Mouse (Mus musculus) cerebellum, adult 2 months (tissue): Measurements from ENCODE around the gene Rcc1. TPM values are rescaled to one million over a fixed set of nuclear protein-coding genes. Genes with fewer than 3 reads are reported as not detected.

Experiments used
- DNase-seq, 2 experiments: peaks; one replicate each; pipeline ENCODE4 v3.0.0; 2021
- H3K27ac ChIP-seq: fragments of 200-500 bp; 2 replicates; pipeline ENCODE4 v1.5.1; 2012; ENCODE audit warnings: low read length, control low read depth, inconsistent platforms; ENCODE audit not compliant: insufficient read depth
- H3K27me3 ChIP-seq: fragments of 200-500 bp; 2 replicates; pipeline ENCODE4 v1.6.1; 2012; ENCODE audit warnings: inconsistent platforms, mild to moderate bottlenecking, low read length, moderate library complexity; ENCODE audit not compliant: control insufficient read depth, insufficient read depth
- H3K4me1 ChIP-seq: fragments of 200-500 bp; 2 replicates; pipeline ENCODE4 v1.6.1; 2011; ENCODE audit warnings: low read length; ENCODE audit not compliant: control insufficient read depth, insufficient read depth
- H3K4me3 ChIP-seq: fragments of 200-500 bp; replicated peaks from 2 replicates; pipeline ENCODE3; 2011; ENCODE audit warnings: mild to moderate bottlenecking, low read depth, low read length, control low read depth; ENCODE audit not compliant: insufficient read depth
- CTCF ChIP-seq: fragments of 200-500 bp; IDR thresholded peaks from 2 replicates; pipeline ENCODE4 v1.5.1; 2011; ENCODE audit warnings: low read depth, mild to moderate bottlenecking, control low read depth, low read length, moderate library complexity, borderline replicate concordance; ENCODE audit not compliant: insufficient read depth
- POLR2A ChIP-seq: fragments of 200-500 bp; IDR thresholded peaks from 2 replicates; pipeline ENCODE4 v1.6.1; 2011; ENCODE audit warnings: low read length, control low read depth, borderline replicate concordance; ENCODE audit not compliant: insufficient read depth
- WGBS: fragments of 180-500 bp; shearing (Covaris S2); methylation state at CpG from one replicate; pipeline ENCODE4 v1.1.7; 2018; 5-methylcytosine and 5-hydroxymethylcytosine counted together
- polyA plus RNA-seq: library from polyadenylated mRNA; depleted of rRNA; stranded (reverse); fragments of >200 nt; gene quantifications from 2 replicates; pipeline ENCODE4 v1.2.3, GENCODE M21; 2012; rRNA removed

Rcc1 gene
- 8.4 and 9.6 TPM in 2 replicates for polyA plus RNA-seq

DNA sequence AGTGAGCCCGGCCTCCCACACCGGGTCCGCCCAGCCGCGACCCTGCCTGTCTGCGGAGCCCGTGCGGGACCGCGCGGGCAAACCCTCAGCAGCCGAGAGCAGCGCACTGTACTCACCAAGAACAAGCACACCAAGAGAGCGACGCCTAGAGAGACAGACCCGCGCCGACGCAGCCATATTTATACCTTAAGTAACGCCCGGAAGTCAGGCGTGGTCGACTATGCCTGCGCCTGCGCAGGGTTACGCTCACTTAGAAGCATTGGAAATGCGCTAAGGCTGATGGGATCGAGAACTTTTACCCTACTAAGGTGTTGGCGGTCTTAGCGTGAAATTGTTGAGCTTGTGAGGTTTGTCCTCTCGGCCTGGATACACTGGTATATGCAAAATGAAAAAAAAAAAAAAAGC lies at the start of gene Rcc1:
Gene Rcc1, minus strand, starts transcription at position 125 of the 405 bp plus-strand sequence.
- H3K4me3 ChIP-seq = peak within 1 kb of the TSS; percentile 68
- peak; percentile 95 for TF ChIP-seq POLR2A
- no peak for TF ChIP-seq CTCF
- under 1% methylated on average over 31 of the region's 31 CpGs for WGBS
- peak; percentile 87 to 89 for DNase-seq
- H3K27ac ChIP-seq = peak within 1 kb of the TSS; percentile 60
- H3K4me1 ChIP-seq = no peaks in the 10 kb centered on the region
- no peaks in the 10 kb centered on the region for H3K27me3 ChIP-seq

DNA sequence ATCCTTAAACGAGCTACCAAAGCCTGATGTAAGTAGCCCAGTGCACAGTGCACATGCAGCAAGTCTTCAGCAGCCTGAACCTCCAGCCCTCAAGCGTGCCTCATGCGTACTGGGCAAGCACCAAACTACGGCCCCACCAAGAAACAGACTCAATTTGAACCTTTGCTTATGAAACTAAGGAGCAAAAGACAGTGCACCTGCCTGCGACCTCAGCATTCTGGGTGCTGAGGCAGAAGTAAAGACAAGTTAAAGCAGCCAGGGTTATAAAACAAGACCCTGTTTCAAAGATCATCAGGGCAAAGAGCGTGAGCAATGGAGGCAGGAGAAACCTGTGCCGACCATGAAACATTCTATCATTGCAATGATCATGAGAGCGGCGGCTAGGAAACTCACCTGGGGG lies 47.6 kb upstream of the Rcc1 start:
- H3K27me3 ChIP-seq = no peaks in the 10 kb centered on the region

DNA sequence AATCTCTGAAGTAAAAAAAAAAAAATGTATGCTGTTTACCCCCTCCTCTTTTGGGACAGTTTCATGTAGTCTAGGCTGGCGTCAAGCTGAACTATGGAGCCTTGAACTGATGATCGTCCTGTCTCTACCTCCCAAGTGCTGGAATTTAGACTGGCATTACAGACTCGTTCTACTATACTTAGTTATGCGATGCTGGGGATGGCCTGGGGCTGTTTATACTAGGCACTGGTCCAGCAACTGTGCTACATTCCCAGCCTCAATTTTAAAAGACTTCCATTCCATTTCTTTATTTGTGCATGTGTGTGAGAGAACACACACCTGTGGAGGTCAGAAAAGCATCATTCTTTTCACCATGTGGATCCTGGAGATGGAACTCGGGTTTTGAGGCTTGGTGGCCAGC lies 45.5 kb upstream of the Rcc1 start:
- H3K4me1 ChIP-seq = no peaks in the 10 kb centered on the region
- 67% methylated on average over 5 of the region's 5 CpGs for WGBS
- no peak overlapping the region for H3K4me3 ChIP-seq
- no peak for DNase-seq
- TF ChIP-seq CTCF (no peak), POLR2A (no peak)
- no peaks in the 10 kb centered on the region for H3K27me3 ChIP-seq
- H3K27ac ChIP-seq = no peak overlapping the region

More for the DNA sequence above, 47.6 kb upstream of the Rcc1 start:
- no peak overlapping the region for H3K4me3 ChIP-seq
- no peak overlapping the region for H3K27ac ChIP-seq
- WGBS = 96% methylated on average over 9 of the region's 9 CpGs
- DNase-seq = no peak
- no peaks in the 10 kb centered on the region for H3K4me1 ChIP-seq
- TF ChIP-seq POLR2A (no peak), CTCF (no peak)

DNA sequence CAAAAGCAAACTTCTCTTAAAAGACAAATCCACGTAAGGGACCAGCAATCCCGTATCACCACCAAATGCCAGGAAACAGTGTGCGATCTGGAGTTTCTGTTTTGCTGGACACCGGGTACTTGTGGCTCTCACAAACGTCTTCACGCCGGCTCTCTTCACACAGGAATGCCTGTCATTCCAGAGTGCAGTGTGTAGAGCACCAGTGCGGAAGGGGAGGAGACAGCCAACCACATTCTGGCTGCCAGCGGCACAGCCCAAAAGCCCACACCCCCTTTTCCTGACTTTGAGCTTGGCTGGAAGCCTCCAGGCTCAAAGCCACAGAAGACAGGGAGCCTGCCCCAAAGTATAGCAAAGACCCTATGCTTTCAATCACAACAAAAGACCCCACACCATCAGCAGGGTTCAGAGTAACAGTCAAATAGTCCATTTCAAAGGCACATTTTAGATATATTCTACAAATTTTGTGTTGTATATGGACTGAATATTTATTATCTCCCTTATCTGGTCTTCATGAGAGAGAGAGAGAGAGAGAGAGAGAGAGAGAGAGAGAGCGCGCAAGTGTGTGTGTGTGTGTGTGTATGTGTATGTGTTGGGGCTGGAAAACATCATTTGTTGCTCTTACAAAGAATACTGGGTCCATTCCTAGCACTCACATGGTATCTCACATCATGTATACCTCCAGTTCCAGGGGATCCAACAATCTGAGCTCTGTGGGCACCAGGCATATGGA lies 44.8 kb upstream of the Rcc1 start:
- no peaks in the 10 kb centered on the region for H3K4me1 ChIP-seq
- 32% methylated on average over 11 of the region's 11 CpGs for WGBS
- no peak overlapping the region for H3K4me3 ChIP-seq
- no peak overlapping the region for H3K27ac ChIP-seq
- H3K27me3 ChIP-seq = no peaks in the 10 kb centered on the region
- DNase-seq = peak in 1 of 2 experiments; percentile 5
- TF ChIP-seq POLR2A = no peak
- TF ChIP-seq CTCF = no peak

DNA sequence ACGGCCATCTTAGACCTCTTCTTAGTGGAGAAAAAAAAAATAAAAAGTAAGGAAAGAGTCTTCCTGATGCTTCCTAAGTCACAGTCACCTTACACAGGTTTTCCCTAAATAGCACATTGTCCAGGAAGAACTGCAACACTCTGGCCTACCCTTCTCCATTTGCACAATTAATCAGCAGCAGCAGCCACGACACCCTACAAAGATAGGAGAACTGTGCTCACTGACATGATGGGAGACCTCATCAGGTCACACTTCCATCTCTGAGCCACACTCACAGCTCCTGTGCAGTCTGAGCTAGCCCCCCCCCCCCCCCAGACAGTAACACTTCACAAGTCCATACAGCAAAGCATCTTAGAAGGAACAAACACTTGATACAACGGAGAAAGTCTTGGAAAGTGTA lies 43.7 kb upstream of the Rcc1 start:
- Histone ChIP-seq H3K27me3 (no peaks in the 10 kb centered on the region), H3K4me1 (no peaks in the 10 kb centered on the region), H3K4me3 (no peak overlapping the region), H3K27ac (no peak overlapping the region)
- DNase-seq = no peak
- TF ChIP-seq CTCF = no peak
- TF ChIP-seq POLR2A = no peak
- 88% methylated on average over 3 of the region's 3 CpGs for WGBS

DNA sequence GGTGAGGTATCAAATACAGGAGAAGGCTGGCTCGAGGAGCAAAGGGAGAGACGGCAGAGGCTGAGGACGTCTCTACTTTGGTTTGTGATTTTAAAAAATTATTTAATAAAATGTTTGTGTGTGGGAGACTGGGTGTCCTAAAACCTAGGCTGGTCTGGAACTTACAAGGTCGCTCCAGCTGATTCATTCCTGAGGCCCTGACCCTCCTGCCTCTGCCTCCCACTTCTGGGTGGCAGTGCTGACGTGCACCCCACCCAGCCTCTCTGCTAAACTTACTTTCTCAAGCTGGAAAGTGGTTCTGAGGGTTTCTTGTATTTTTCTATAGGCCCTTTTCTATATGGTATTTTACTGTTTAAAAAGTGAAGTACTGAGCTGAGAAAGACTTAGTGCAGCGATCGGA lies 42.8 kb upstream of the Rcc1 start:
- 98% methylated on average over 7 of the region's 7 CpGs for WGBS
- DNase-seq = no peak

DNA sequence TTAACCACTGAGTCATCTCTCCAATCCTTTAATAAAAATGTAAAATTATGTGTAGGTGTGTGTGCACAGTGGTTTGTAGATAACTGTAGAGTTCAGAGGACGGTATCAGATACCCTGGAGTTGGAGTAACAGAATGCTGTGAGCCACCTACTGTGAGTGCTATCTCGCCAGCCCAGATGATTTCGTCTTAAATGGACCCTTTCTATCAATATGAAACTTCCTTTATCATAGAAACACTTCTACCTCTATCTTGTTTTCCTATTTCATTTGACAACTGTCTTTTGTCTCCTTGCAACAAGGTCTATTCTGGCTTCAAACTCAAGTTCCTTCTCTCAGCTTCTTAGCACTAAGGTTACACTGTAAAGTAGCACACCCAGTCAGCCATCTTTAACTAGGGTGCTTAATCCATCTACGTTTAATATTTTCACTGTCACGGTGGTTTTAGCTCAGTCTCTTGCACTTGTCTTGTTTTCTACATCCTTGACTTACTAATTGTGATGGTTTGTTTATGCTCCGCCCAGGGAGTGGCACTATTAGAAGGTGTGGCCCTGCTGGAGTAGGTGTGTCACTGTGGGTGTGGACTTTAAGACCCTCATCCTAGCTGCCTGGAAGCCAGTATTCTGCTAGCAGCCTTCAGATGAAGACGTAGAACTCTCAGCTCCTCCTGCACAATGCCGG lies 37.8 kb upstream of the Rcc1 start:
- Histone ChIP-seq H3K4me3 (no peak overlapping the region), H3K27me3 (no peaks in the 10 kb centered on the region), H3K27ac (no peak overlapping the region), H3K4me1 (no peaks in the 10 kb centered on the region)
- DNase-seq = no peak
- TF ChIP-seq CTCF (no peak), POLR2A (no peak)
- WGBS = 93% methylated on average over 8 of the region's 8 CpGs

More for the DNA sequence above, 42.8 kb upstream of the Rcc1 start:
- H3K27ac ChIP-seq = no peak overlapping the region
- no peak for TF ChIP-seq POLR2A
- TF ChIP-seq CTCF = no peak
- no peaks in the 10 kb centered on the region for H3K4me1 ChIP-seq
- H3K27me3 ChIP-seq = no peaks in the 10 kb centered on the region
- no peak overlapping the region for H3K4me3 ChIP-seq

DNA sequence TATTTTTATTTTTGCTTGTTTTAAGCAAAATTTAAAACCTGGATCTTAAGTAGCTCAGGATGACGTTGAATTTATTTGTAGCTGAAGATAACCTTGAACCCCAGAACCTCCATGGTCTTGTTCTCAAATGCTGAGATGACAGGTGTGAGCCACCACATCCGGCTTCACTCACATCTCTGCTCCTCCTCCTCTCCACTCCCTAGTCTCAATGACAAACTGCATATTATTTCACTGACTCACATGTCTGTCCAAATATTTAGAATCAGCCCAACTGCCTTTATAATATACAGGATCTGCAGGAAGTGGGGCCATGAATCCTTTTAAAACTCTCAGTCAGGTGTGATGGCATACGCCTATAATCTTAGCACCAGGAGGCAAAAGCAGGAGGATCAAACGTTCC lies 35.9 kb upstream of the Rcc1 start:
- no peaks in the 10 kb centered on the region for H3K4me1 ChIP-seq
- H3K27ac ChIP-seq = no peak overlapping the region
- no peak for TF ChIP-seq CTCF
- no peak for TF ChIP-seq POLR2A
- WGBS = 91% methylated on average over 4 of the region's 4 CpGs
- H3K4me3 ChIP-seq = no peak overlapping the region
- no peak for DNase-seq
- H3K27me3 ChIP-seq = no peaks in the 10 kb centered on the region; the same call in 1 of the 2 replicates
